Mouse (Mus musculus) embryonic facial prominence, embryonic 11.5 days (tissue): ENCODE measurements at regions not wholly inside any gene's neighbourhood (a gene's known extent, or its start where the extent isn't known, plus 50 kb on each side); places are given as distances from the start of the nearest gene placed in this dataset.

ENCODE experiments used
- ATAC-seq: fragments of 200-750 bp; cut with Nextera tagmentation; replicated peaks from 2 replicates; pipeline ENCODE4 v1.8.0; 2017; ENCODE audit warnings: low read depth; ENCODE audit not compliant: insufficient number of reproducible peaks, low FRiP score, low TSS enrichment
- DNase-seq: peaks from one replicate; pipeline ENCODE4 v3.0.0-alpha.2; 2015; ENCODE audit warnings: low spot score
- H3K27ac ChIP-seq: fragments of 300-500 bp; sonication (generic); replicated peaks from 2 replicates; pipeline ENCODE4 v1.5.1; 2014; ENCODE audit warnings: mild to moderate bottlenecking, low read depth, low read length, control low read depth
- H3K27me3 ChIP-seq: fragments of 300-500 bp; sonication (generic); 2 replicates; pipeline ENCODE4 v1.6.1; 2014; ENCODE audit warnings: mild to moderate bottlenecking, low read length, moderate library complexity, mixed read lengths; ENCODE audit not compliant: control insufficient read depth, insufficient read depth
- H3K36me3 ChIP-seq: fragments of 300-500 bp; sonication (generic); replicated peaks from 2 replicates; pipeline ENCODE4 v1.6.1; 2014; ENCODE audit warnings: low read depth, mild to moderate bottlenecking, low read length, moderate library complexity, mixed read lengths; ENCODE audit not compliant: control insufficient read depth, insufficient read depth
- H3K4me1 ChIP-seq: fragments of 300-500 bp; sonication (generic); 2 replicates; pipeline ENCODE4 v1.6.1; 2014; ENCODE audit warnings: low read length, mixed read lengths; ENCODE audit not compliant: control insufficient read depth, insufficient read depth
- H3K4me2 ChIP-seq: fragments of 300-500 bp; sonication (generic); 2 replicates; pipeline ENCODE4 v1.6.1; 2014; ENCODE audit warnings: low read depth, mild to moderate bottlenecking, control low read depth, low read length, moderate library complexity
- H3K4me3 ChIP-seq: fragments of 300-500 bp; sonication (generic); 2 replicates; pipeline ENCODE4 v1.5.1; 2014; ENCODE audit warnings: low read depth, low read length, control low read depth
- H3K9ac ChIP-seq: fragments of 300-500 bp; sonication (generic); replicated peaks from 2 replicates; pipeline ENCODE4 v1.6.1; 2014; ENCODE audit warnings: mild to moderate bottlenecking, control low read depth, low read length
- H3K9me3 ChIP-seq: fragments of 300-500 bp; sonication (generic); replicated peaks from 2 replicates; pipeline ENCODE4 v1.6.1; 2016; ENCODE audit warnings: mild to moderate bottlenecking, low read length, inconsistent platforms, mixed read lengths; ENCODE audit not compliant: control insufficient read depth
- WGBS: fragments of 180-500 bp; shearing (Covaris S2); extraction: QIAGEN DNeasy Blood & Tissue Kit; methylation state at CpG from one replicate; pipeline ENCODE4 v1.1.7; 2014; 5-methylcytosine and 5-hydroxymethylcytosine counted together

GRCm38 (mm10) chr6:81647615-81648375 is 275.7 kb upstream of the Gcfc2 start:
- ATAC-seq = no peak
- 83% methylated on average over 3 of the region's 3 CpGs for WGBS

DNA sequence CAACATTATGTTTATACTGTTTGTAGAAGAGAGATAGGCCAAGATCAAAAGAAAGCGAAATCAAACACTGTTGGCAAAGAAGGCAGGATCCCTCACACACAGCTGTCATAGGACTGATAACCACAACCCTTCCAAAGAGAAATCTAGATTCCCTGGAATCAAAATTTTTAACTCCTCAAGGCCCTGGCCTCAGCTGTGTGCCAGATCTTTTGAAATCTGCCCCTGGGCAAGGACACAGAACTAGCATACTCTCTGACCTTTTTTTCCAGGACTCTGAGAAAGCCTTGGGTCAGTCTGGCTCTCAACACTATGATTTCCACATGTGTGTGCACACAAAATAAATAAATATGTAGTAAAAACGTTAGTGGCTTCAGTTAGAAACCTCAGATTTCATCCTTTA is 271.6 kb upstream of the Gcfc2 start:
- Histone ChIP-seq H3K9me3 (no peaks in the 10 kb centered on the region), H3K4me3 (no peak overlapping the region), H3K27me3 (no peaks in the 10 kb centered on the region), H3K36me3 (no peaks in the 10 kb centered on the region), H3K9ac (no peak overlapping the region), H3K4me2 (no peak overlapping the region), H3K4me1 (no peaks in the 10 kb centered on the region), H3K27ac (no peak overlapping the region)
- DNase-seq = no peak
- 61% methylated on average over 2 of the region's 2 CpGs for WGBS
- ATAC-seq = no peak

More at GRCm38 (mm10) chr6:81647615-81648375, 275.7 kb upstream of the Gcfc2 start:
- Histone ChIP-seq H3K36me3 (no peaks in the 10 kb centered on the region), H3K9me3 (no peaks in the 10 kb centered on the region), H3K27ac (no peak overlapping the region), H3K27me3 (no peaks in the 10 kb centered on the region), H3K4me1 (no peaks in the 10 kb centered on the region), H3K4me2 (no peak overlapping the region), H3K4me3 (no peak overlapping the region), H3K9ac (no peak overlapping the region)
- no peak for DNase-seq

DNA sequence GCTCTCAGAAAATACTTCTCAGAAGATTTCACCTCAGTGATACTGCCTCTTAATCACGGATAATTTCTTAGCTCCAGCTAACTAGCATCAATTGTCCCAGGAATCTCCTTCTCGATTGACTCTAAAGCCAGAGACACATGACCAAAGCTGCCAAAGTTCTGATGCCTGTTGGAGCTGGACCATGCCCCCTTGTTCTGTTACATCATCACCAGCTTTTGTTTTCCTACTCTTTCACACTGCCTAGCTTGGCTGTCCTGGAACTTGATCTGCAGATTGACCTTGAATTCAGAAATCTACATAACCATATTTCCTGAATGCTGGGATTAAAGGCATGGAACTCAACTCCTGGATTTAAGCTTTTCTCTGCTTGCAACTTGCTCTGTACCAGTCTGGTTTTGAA is 268.3 kb upstream of the Gcfc2 start:
- no peak overlapping the region for H3K9ac ChIP-seq
- no peak for DNase-seq
- WGBS = 90% methylated on average over 2 of the region's 2 CpGs

DNA sequence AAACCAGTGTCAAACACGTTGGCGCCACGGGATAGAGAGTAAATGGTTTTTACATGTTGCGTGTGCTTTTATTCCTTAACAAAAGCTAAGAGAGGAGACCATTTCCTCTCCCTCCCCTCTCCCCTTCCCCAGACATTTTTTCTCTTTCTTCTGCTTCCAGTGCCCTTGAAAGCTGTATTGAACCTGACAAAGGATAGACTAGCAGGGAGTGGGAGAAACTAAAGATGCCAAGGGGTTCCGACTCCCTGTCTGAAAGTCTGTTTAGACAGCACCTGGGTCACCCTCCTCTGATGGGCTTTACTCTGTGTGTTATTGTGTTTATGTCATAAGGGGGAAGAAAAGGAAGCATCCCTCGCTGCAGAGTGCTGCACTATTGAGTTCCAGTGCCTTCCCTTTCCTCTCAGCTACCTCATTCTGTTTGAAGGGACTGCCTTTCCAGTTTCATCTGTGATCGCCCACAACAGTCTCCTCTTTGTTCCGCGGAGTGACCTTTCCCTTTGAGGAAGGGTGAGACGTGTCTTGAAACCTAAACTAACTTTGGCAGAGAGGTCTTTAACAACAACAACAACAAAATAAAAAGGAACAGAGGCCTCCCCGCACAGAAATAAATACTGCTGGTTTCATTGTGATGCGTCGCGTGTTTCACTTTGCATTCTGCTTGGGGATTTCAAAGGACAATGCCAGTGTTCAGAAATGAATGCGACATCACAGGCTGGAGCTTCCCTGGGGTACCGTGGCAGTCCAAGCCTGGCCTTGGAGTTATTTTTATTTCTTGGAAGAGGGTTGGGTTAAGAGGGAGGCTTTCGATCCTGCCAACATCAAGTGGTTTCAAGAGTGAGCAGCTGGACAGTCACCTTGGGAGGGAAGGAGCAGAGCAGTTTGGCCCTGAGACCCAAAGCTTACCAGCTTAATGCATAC is 262.7 kb upstream of the Gcfc2 start:
- Histone ChIP-seq H3K4me1 (no peaks in the 10 kb centered on the region), H3K27ac (no peak overlapping the region), H3K36me3 (no peaks in the 10 kb centered on the region), H3K4me2 (no peak overlapping the region), H3K27me3 (no peaks in the 10 kb centered on the region), H3K4me3 (no peak overlapping the region), H3K9me3 (no peaks in the 10 kb centered on the region), H3K9ac (no peak overlapping the region)
- ATAC-seq = no peak
- peak; percentile 7 for DNase-seq
- WGBS = 52% methylated on average over 17 of the region's 17 CpGs

More for the DNA sequence above, 268.3 kb upstream of the Gcfc2 start:
- Histone ChIP-seq H3K9me3 (no peaks in the 10 kb centered on the region), H3K4me1 (no peaks in the 10 kb centered on the region), H3K36me3 (no peaks in the 10 kb centered on the region), H3K27ac (no peak overlapping the region), H3K27me3 (no peaks in the 10 kb centered on the region), H3K4me3 (no peak overlapping the region), H3K4me2 (no peak overlapping the region)
- ATAC-seq = no peak

DNA sequence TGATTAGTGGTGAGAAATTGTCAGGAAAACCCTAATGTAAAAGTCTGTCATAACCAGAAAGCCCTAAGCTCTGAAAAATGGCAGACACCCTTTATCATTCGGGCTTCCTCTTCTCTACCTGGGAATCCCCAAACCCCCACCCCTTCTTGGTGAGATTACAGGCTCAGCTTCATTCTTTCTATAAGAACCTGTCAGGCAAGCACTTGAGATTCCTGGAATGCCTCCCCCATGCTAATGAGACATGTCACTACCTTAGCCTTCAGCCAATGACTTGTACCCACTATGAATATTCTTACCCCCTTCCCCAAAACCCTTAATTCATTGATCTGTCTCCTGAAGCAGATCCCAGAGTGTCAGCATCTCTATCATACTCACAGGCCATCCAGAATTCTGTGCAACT is 254.5 kb upstream of the Gcfc2 start:
- ATAC-seq (no peak), DNase-seq (no peak)
- Histone ChIP-seq H3K4me2 (no peak overlapping the region), H3K9ac (no peak overlapping the region), H3K4me3 (no peak overlapping the region), H3K9me3 (no peaks in the 10 kb centered on the region), H3K27ac (no peak overlapping the region), H3K27me3 (no peaks in the 10 kb centered on the region), H3K36me3 (no peaks in the 10 kb centered on the region), H3K4me1 (no peaks in the 10 kb centered on the region)
- 62% methylated on average over 1 of the region's 1 CpGs for WGBS

GRCm38 (mm10) chr6:81673316-81673715 is 250.2 kb upstream of the Gcfc2 start:
- no peak for DNase-seq
- Histone ChIP-seq H3K27me3 (no peaks in the 10 kb centered on the region), H3K9me3 (no peaks in the 10 kb centered on the region), H3K27ac (no peak overlapping the region), H3K9ac (no peak overlapping the region), H3K4me3 (no peak overlapping the region), H3K4me1 (no peaks in the 10 kb centered on the region), H3K4me2 (no peak overlapping the region), H3K36me3 (no peaks in the 10 kb centered on the region)
- 81% methylated on average over 2 of the region's 2 CpGs for WGBS
- ATAC-seq = no peak

DNA sequence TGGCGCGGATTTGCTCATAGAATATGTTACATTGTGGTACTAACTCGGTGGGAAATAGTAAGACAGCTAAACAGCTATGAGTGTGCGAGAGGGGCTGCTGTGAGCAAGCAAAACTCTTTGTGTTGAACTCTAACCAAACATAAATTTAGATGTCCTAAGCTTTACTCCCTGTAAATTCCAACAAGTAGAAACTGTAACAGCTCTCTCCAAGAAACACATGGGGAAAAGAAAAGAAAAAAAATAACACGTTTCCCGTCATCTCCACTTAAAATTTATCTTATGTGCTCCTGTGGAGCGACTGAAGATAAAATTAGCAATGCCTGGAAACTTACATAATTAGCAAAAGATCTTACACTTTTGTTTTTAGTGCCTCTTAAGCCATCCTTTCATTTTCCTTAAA is 226.2 kb upstream of the Gcfc2 start:
- no peaks in the 10 kb centered on the region for H3K9me3 ChIP-seq
- 88% methylated on average over 7 of the region's 7 CpGs for WGBS

DNA sequence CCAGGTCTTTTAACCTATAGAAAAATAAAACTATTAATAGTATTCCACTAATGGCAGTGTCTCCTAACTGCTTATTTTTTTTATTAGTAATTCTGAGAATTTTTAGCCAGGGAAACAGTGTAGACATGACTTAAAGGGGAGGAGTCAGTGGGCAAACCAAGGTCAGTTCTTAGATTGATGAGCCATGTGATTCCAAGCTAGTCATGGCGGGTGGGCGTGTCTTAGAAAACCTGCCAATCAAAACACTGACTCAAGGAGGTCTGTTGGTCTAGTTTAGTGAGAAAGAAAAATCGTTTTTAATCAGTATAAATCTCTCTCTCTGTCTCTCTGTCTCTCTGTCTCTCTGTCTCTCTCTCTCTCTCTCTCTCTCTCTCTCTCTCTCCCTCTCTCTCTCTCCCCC is 225.3 kb upstream of the Gcfc2 start:
- Histone ChIP-seq H3K36me3 (no peaks in the 10 kb centered on the region), H3K27me3 (no peaks in the 10 kb centered on the region), H3K4me3 (no peak overlapping the region), H3K9ac (no peak overlapping the region), H3K9me3 (no peaks in the 10 kb centered on the region), H3K27ac (no peak overlapping the region), H3K4me1 (no peaks in the 10 kb centered on the region), H3K4me2 (no peak overlapping the region)
- DNase-seq = no peak
- ATAC-seq = no peak
- whole genome bisulfite sequencing = 77% methylated on average over 3 of the region's 3 CpGs

More for the DNA sequence above, 226.2 kb upstream of the Gcfc2 start:
- DNase-seq (no peak), ATAC-seq (no peak)
- H3K4me3 ChIP-seq = no peak overlapping the region
- no peak overlapping the region for H3K4me2 ChIP-seq
- H3K36me3 ChIP-seq = no peaks in the 10 kb centered on the region
- H3K4me1 ChIP-seq = no peaks in the 10 kb centered on the region
- no peak overlapping the region for H3K9ac ChIP-seq
- no peak overlapping the region for H3K27ac ChIP-seq
- H3K27me3 ChIP-seq = no peaks in the 10 kb centered on the region
